Mouse (Mus musculus) adrenal gland, postnatal 4 days (tissue): ENCODE results near the gene Ccdc155. TPM values are rescaled to one million over a fixed set of nuclear protein-coding genes. Genes with fewer than 3 reads are reported as not detected.

Source experiments
- DNase-seq, 2 experiments: peaks; one replicate each; pipeline ENCODE4 v3.0.0; 2021 to 2022; ENCODE audit warnings: low spot score in 2 of 2, mixed read lengths in 2 of 2
- total RNA-seq, 2 experiments: library from RNA; stranded (reverse); gene quantifications; 2 replicates each; pipeline ENCODE4 v1.2.3; 2021

The Ccdc155 gene
- total RNA-seq, 2 experiments from 2014 or later: 0.31 to 0.84 TPM

- no peak for DNase-seq
Observed at GRCm38 (mm10) chr7:45228548-45228947, 23.9 kb upstream of the Ccdc155 start.

- DNase-seq: no peak
Observed at GRCm38 (mm10) chr7:45226421-45226820, 21.7 kb upstream of the Ccdc155 start.

- no peak for DNase-seq
Observed at GRCm38 (mm10) chr7:45224826-45225225, 20.1 kb upstream of the Ccdc155 start.

GRCm38 (mm10) chr7:45221680-45222079, 17.0 kb upstream of the Ccdc155 start:
- no peak for DNase-seq

GRCm38 (mm10) chr7:45216442-45217183, 11.9 kb upstream of the Ccdc155 start:
- peak in 1 of 2 experiments; percentile 32 for DNase-seq

- DNase-seq: no peak
Observed at GRCm38 (mm10) chr7:45215673-45216441, 11.2 kb upstream of the Ccdc155 start, which contains the start of gene Tead2. Tead2 (plus strand) TSS chr7:45215753.

- no peak for DNase-seq
Observed at GRCm38 (mm10) chr7:45213708-45214107, 9.0 kb upstream of the Ccdc155 start.

- no peak for DNase-seq
Observed at GRCm38 (mm10) chr7:45212356-45212755, 7.7 kb upstream of the Ccdc155 start.

- DNase-seq: no peak
Observed at GRCm38 (mm10) chr7:45211851-45212251, 7.2 kb upstream of the Ccdc155 start, which contains the start of gene Dkkl1. Dkkl1 (minus strand) TSS chr7:45212147.

GRCm38 (mm10) chr7:45211070-45211469, 6.4 kb upstream of the Ccdc155 start:
- no peak for DNase-seq

GRCm38 (mm10) chr7:45208260-45208659, 3.6 kb upstream of the Ccdc155 start:
- DNase-seq: no peak

- DNase-seq: no peak
Observed at GRCm38 (mm10) chr7:45202654-45203053, 2.0 kb downstream of the Ccdc155 start.

- DNase-seq: no peak
Observed at GRCm38 (mm10) chr7:45198961-45199360, 5.7 kb downstream of the Ccdc155 start.

GRCm38 (mm10) chr7:45198435-45198834, 6.3 kb downstream of the Ccdc155 start:
- peak in 1 of 2 experiments; percentile 62 for DNase-seq

- no peak for DNase-seq
Observed at GRCm38 (mm10) chr7:45196994-45197393, 7.7 kb downstream of the Ccdc155 start.

- no peak for DNase-seq
Observed at GRCm38 (mm10) chr7:45196176-45196535, 8.5 kb downstream of the Ccdc155 start.

GRCm38 (mm10) chr7:45195341-45196175, 9.1 kb downstream of the Ccdc155 start:
- DNase-seq: no peak

GRCm38 (mm10) chr7:45193871-45194785, 10.6 kb downstream of the Ccdc155 start:
- DNase-seq: no peak

- DNase-seq: no peak
Observed at GRCm38 (mm10) chr7:45193406-45193805, 11.3 kb downstream of the Ccdc155 start.

GRCm38 (mm10) chr7:45192585-45193310, 11.9 kb downstream of the Ccdc155 start:
- no peak for DNase-seq
